Mouse (Mus musculus) fibroblast of lung, adult 2 months (primary cell): ENCODE measurements at regions not wholly inside any gene's neighbourhood (a gene's known extent, or its start where the extent isn't known, plus 50 kb on each side); places are given as distances from the start of the nearest gene placed in this dataset.

ENCODE experiments used
- DNase-seq: peaks from one replicate; pipeline ENCODE4 v3.0.0-alpha.2; 2011; ENCODE audit warnings: low read depth

DNA sequence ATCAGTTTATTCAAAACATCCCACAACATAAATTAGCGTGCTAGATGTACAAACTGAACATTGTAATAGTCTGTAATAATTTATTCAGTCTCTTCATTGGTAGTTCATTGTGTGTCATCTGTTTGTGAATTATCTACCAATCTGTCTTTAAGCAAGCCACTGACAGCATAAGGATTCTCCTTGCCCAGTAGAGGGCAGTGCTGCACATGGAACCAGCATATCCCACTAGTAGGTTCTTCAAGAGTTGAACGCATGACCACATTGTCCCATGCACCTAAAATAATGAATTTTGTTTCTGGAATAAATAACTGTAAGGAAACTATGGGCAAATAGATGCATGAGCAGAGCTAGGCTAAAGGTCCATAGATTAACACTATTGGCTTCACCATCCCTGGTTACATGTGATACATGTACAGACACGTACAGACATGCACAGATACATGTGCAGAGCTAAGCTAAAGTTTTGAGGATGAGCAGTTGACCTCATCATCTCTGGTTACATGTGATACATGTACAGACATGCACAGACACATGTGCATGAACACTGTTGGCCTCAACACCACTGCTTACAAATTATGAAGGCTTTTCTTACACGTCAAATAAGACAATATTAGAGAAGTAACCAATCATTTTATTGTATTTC lies 143.0 kb upstream of the Ctnnd2 start:
- DNase-seq, result peak; percentile 5

GRCm38 (mm10) chr15:30035367-30035766 lies 137.0 kb upstream of the Ctnnd2 start:
- no peak for DNase-seq

GRCm38 (mm10) chr15:30050851-30051250 lies 121.5 kb upstream of the Ctnnd2 start:
- DNase-seq, result no peak

DNA sequence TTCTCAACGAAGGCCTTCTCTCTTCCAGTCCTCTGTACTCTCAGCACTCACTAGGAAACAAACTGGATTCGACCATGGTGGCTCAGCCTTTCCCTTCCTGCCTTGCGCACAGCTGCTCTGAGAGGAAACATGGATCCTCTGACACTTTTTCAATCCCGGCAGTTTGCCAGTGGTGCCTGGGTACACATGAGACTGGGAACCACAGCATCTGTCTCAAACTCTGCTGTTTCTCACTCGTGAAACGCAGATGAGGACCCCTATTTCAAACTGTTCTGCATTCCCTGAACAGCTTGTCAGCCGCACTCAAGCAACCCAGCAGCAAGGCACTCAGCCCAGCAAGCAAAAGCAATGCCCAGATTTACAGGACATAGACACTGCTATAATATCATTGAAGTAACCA lies 112.6 kb upstream of the Ctnnd2 start:
- no peak for DNase-seq

DNA sequence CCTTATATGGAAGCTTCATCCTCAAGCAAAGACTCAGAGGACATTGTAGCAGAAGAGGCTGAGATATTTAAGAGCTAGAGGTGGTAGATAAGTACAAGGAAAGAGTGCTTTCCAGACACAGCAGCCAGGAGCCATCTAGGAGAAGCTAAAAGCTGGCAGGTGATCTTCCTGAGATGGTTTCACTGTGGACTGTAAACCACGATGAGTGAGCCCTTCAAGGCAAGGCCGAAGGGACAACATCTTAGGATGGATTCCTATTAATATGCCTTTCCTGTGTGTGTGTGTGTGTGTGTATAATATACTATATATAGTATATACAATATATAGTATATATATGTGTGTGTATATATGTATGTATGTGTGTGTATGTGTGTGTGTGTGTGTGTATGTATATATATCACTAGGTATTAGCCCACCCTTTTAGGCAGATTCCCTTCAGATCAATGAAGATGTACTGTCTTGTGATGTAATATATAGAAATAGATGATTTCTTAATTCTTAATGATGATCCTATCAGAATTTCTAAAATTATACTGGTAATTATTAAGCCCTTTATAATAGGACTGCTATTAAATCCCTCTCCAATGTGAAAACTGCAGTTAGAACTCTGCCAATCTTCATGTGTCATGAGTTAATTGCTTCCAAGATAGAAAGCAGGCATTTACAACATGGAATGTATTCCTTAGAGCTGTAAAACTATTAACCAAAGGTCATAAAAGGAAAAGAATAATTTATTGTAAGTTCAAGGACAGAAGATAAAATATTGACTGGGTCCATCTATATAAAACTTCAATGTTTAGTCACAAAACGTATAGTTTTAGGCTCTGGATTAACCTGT lies 111.7 kb upstream of the Ctnnd2 start:
- no peak for DNase-seq

DNA sequence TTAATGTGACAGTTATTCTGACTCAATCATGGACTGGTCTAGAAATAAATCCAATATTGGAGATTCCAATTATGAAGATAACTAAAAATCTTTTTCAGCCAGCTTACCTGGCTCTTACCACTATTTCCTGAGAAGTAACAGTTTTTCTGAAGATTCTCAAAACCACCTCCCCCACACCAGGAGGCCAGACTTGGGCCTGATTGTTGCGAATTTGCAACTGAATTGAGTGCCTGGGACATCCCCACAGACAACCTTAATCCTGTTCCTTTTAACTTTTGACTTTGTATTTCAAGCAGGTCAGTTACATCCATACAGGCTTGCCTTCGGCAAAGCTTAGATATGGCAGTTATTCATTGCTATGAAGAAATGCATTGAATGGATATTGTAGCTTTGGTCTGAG lies 100.7 kb upstream of the Ctnnd2 start:
- DNase-seq, result no peak

GRCm38 (mm10) chr15:30072301-30072700 lies 100.1 kb upstream of the Ctnnd2 start:
- DNase-seq, result no peak

DNA sequence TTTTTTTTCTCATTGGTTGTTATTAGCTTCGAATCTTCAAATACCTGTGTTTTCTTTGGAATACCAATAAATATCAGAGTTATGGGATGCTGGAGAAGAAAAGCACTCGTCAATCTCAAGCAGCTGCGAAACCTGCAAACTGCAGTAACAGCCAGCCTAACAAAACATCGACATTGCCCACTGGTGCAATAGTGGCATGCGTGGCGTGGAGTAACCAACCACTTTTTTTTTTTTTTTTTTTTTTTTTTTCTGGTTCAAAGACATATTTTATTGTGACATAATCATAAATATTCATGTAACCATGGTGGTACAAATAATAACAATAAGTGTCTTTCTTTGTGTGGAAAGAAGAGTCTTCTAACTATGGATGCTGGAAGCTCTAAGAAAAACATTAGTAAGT lies 85.3 kb upstream of the Ctnnd2 start:
- no peak for DNase-seq

DNA sequence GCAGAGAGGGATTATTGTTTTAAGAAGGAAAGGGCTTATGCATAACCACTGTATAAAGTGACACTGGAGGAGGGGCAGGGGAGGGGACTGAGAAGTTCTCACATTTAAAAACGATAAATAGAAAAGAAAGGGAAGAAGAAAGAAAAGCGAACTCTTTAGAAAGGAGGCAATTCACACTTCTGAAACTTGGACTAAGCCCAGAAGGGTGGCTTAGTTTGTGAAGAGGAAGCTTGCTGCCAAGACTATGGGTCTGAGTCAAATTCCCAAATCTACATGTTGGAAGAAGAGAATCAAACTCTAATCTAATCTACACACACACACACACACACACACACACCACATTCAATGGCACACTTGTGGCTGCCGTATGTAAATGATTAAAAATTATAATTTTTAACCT lies 50.3 kb upstream of the Ctnnd2 start:
- no peak for DNase-seq
